Mouse (Mus musculus) forebrain, embryonic 11.5 days (tissue): ENCODE data around the gene Gabrb3. TPM values are rescaled to one million over a fixed set of nuclear protein-coding genes. Genes with fewer than 3 reads are reported as not detected.

Source experiments
- ATAC-seq: fragments of 200-750 bp; cut with Nextera tagmentation; replicated peaks from 2 replicates; pipeline ENCODE4 v1.8.0; 2017; ENCODE audit warnings: moderate TSS enrichment; ENCODE audit not compliant: low FRiP score
- DNase-seq: peaks from one replicate; pipeline ENCODE4 v3.0.0-alpha.2; 2017; ENCODE audit warnings: low spot score
- H3K27ac ChIP-seq: fragments of 300-500 bp; sonication (generic); 2 replicates; pipeline ENCODE4 v1.5.1; 2014; ENCODE audit warnings: low read depth, low read length
- H3K27me3 ChIP-seq: fragments of 300-500 bp; sonication (generic); 2 replicates; pipeline ENCODE4 v1.6.1; 2014; ENCODE audit warnings: mild to moderate bottlenecking, low read length, mixed read lengths; ENCODE audit not compliant: control insufficient read depth, insufficient read depth
- H3K36me3 ChIP-seq: fragments of 300-500 bp; sonication (generic); 2 replicates; pipeline ENCODE4 v1.6.1; 2014; ENCODE audit warnings: mild to moderate bottlenecking, low read length, moderate library complexity, mixed read lengths; ENCODE audit not compliant: control insufficient read depth, insufficient read depth
- H3K4me1 ChIP-seq: fragments of 300-500 bp; sonication (generic); replicated peaks from 2 replicates; pipeline ENCODE4 v1.6.1; 2014; ENCODE audit warnings: low read length, mixed read lengths; ENCODE audit not compliant: control insufficient read depth, insufficient read depth
- H3K4me2 ChIP-seq: fragments of 300-500 bp; sonication (generic); 2 replicates; pipeline ENCODE4 v1.6.1; 2014; ENCODE audit warnings: low read depth, mild to moderate bottlenecking, low read length, moderate library complexity, mixed read lengths; ENCODE audit not compliant: severe bottlenecking
- H3K4me3 ChIP-seq: fragments of 300-500 bp; sonication (generic); 2 replicates; pipeline ENCODE4 v1.5.1; 2014; ENCODE audit warnings: low read depth, low read length
- H3K9ac ChIP-seq: fragments of 300-500 bp; sonication (generic); 2 replicates; pipeline ENCODE4 v1.6.1; 2014; ENCODE audit warnings: low read length
- H3K9me3 ChIP-seq: fragments of 300-500 bp; sonication (generic); 2 replicates; pipeline ENCODE4 v1.6.1; 2016; ENCODE audit warnings: low read length, mixed read lengths; ENCODE audit not compliant: control insufficient read depth
- WGBS: fragments of 180-500 bp; shearing (Covaris S2); extraction: QIAGEN DNeasy Blood & Tissue Kit; methylation state at CpG from one replicate; pipeline ENCODE4 v1.1.7; 2014; 5-methylcytosine and 5-hydroxymethylcytosine counted together
- microRNA-seq: library from miRNA; unstranded; fragments of <30 nt; microRNA quantifications from one replicate; pipeline ENCODE4, GENCODE M21; 2016; ENCODE audit not compliant: insufficient number of aligned reads
- polyA plus RNA-seq: library from polyadenylated mRNA; unstranded; fragments of >200 nt; fragmentation: Nextera tagmentation; extraction: Ambion mirVana; gene quantifications from 2 replicates; pipeline ENCODE4 v1.2.1, GENCODE M21; 2014

The Gabrb3 gene
- polyA plus RNA-seq, 1 experiment from 2014 or later, result 8.5 TPM

GRCm38 (mm10) chr7:57803266-57803665, 383.8 kb downstream of the Gabrb3 start:
- WGBS, result 86% methylated on average over 1 of the region's 1 CpGs
- Histone ChIP-seq H3K9ac (no peak overlapping the region), H3K4me3 (no peak overlapping the region), H3K36me3 (no peaks in the 10 kb centered on the region), H3K27me3 (no peaks in the 10 kb centered on the region), H3K4me1 (no peaks in the 10 kb centered on the region), H3K9me3 (no peaks in the 10 kb centered on the region), H3K27ac (no peak overlapping the region), H3K4me2 (no peak overlapping the region)
- ATAC-seq (no peak), DNase-seq (no peak)

- Histone ChIP-seq H3K27ac (no peak overlapping the region), H3K36me3 (no peaks in the 10 kb centered on the region), H3K9ac (no peak overlapping the region), H3K4me2 (no peak overlapping the region), H3K27me3 (no peaks in the 10 kb centered on the region), H3K9me3 (no peaks in the 10 kb centered on the region), H3K4me3 (no peak overlapping the region), H3K4me1 (no peaks in the 10 kb centered on the region)
- ATAC-seq, result no peak
- no peak for DNase-seq
- WGBS, result 41% methylated on average over 1 of the region's 1 CpGs
Measured at GRCm38 (mm10) chr7:57813716-57814115, 394.2 kb downstream of the Gabrb3 start.

- ATAC-seq (no peak), DNase-seq (no peak)
- no peaks in the 10 kb centered on the region for H3K9me3 ChIP-seq
Measured at GRCm38 (mm10) chr7:57842383-57842896, 422.9 kb downstream of the Gabrb3 start.

DNA sequence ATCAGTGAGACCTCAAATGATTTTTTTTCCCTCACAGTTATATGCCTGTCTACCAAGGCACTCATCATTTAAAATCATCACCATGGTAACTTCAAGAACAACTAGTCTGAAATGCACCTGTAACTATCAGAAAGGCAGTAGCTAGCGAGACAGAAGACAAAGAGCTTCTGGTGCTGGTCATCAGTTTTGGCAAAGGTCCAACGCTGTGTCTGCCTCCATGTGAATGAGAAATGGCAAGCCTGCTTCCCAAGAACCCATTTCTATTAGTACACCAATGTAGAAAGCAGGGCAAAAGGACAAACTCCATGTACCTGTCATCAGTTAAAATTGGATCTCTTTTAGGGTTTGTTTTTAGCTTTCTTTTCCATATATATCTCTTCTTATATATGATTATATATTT, 448.5 kb downstream of the Gabrb3 start:
- Histone ChIP-seq H3K27ac (no peak overlapping the region), H3K4me2 (no peak overlapping the region), H3K27me3 (no peaks in the 10 kb centered on the region), H3K36me3 (no peaks in the 10 kb centered on the region), H3K4me3 (no peak overlapping the region), H3K9me3 (no peaks in the 10 kb centered on the region), H3K4me1 (no peaks in the 10 kb centered on the region), H3K9ac (no peak overlapping the region)
- DNase-seq (no peak), ATAC-seq (no peak)
- WGBS, result 83% methylated on average over 2 of the region's 2 CpGs

More at GRCm38 (mm10) chr7:57842383-57842896, 422.9 kb downstream of the Gabrb3 start:
- H3K36me3 ChIP-seq, result no peaks in the 10 kb centered on the region
- no peaks in the 10 kb centered on the region for H3K4me1 ChIP-seq
- no peak overlapping the region for H3K9ac ChIP-seq
- no peak overlapping the region for H3K4me2 ChIP-seq
- H3K27me3 ChIP-seq, result no peaks in the 10 kb centered on the region
- H3K4me3 ChIP-seq, result no peak overlapping the region
- WGBS, result 71% methylated on average over 1 of the region's 1 CpGs
- H3K27ac ChIP-seq, result no peak overlapping the region

Small RNA genes lying within 50 kb of the gene (microRNA-seq; reads per million reads assigned to microRNA genes)
- gene Mir6389, result not detected

Other genes with a start within 250 kb of the Gabrb3 start
- gene Gabrg3, start 32.5 kb upstream of the Gabrb3 start, polyA plus RNA-seq, result 0.23 and 0.63 TPM in 2 replicates
- gene Gabra5, start 90.4 kb downstream of the Gabrb3 start, polyA plus RNA-seq, result 0.52 and 0.59 TPM in 2 replicates